Mouse (Mus musculus) heart, embryonic 10.5 days (tissue): Measurements from ENCODE around the gene Cop1. TPM values are rescaled to one million over a fixed set of nuclear protein-coding genes. Genes with fewer than 3 reads are reported as not detected.
"Not testable (repeated sequence)": the region's sequence is repeated elsewhere in the genome, so short reads cannot be mapped to it uniquely, and the experiment has no call there.

ENCODE experiments used
- DNase-seq: peaks from one replicate; pipeline ENCODE4 v3.0.0-alpha.2; 2017; ENCODE audit warnings: low spot score
- H3K27ac ChIP-seq: fragments of 300-500 bp; sonication (generic); 2 replicates; pipeline ENCODE4 v1.5.1; 2016; ENCODE audit warnings: mild to moderate bottlenecking
- H3K27me3 ChIP-seq: fragments of 300-500 bp; sonication (generic); 2 replicates; pipeline ENCODE4 v1.6.1; 2016; ENCODE audit warnings: mild to moderate bottlenecking; ENCODE audit not compliant: poor library complexity, insufficient read depth, severe bottlenecking
- H3K36me3 ChIP-seq: fragments of 300-500 bp; sonication (generic); 2 replicates; pipeline ENCODE4 v1.6.1; 2016; ENCODE audit warnings: mild to moderate bottlenecking, moderate library complexity
- H3K4me1 ChIP-seq: fragments of 300-500 bp; sonication (generic); 2 replicates; pipeline ENCODE4 v1.6.1; 2016; ENCODE audit warnings: mild to moderate bottlenecking
- H3K4me3 ChIP-seq: fragments of 300-500 bp; sonication (generic); 2 replicates; pipeline ENCODE4 v1.5.1; 2016; ENCODE audit warnings: mild to moderate bottlenecking, moderate library complexity
- H3K9me3 ChIP-seq: fragments of 300-500 bp; sonication (generic); 2 replicates; pipeline ENCODE4 v1.6.1; 2016; ENCODE audit warnings: mild to moderate bottlenecking, moderate library complexity
- WGBS: fragments of 180-500 bp; shearing (Covaris S2); methylation state at CpG from one replicate; pipeline ENCODE4 v1.1.7; 2016; 5-methylcytosine and 5-hydroxymethylcytosine counted together
- polyA plus RNA-seq: library from polyadenylated mRNA; unstranded; fragments of >200 nt; fragmentation: Nextera tagmentation; extraction: Ambion mirVana; gene quantifications from 2 replicates; pipeline ENCODE4 v1.2.1, GENCODE M21; 2016

The Cop1 gene
- polyA plus RNA-seq, result 24.6 and 38.3 TPM in 2 replicates

DNA sequence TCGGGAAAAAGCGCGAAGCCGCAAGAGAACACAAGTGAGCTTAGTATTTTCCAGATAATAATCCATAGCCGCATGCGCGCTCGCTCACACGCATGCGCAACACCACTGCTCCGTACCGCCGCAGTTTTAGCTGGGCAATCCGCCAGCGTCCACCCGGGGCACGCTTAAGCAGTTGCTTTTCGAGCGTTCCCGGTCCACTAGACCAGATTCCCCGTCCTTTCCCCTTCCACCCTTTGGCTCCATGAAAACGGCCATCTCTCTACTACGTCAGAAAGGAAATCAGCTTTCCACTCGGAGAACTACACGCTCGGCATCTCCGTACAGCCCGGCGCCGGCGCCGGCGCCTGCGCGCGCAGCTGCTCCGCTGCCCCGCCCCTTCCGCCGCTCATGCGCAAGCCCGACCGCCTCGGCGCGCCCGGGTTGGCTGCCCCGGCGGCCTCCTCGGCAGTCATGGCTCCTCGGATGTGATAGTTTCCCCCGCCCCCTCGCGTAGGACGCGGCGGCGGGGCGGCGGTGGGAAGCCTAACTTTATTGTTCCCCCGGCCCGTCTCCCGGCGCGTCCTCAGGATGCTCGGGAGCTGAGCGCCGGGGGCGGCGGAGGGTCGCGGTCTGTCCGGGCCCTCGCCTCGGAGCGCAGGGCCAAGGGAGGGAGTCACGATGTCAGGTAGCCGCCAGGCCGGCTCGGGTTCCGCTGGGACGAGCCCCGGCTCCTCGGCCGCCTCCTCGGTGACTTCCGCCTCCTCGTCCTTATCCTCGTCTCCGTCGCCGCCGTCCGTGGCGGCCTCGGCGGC lies at the start of gene Cop1:
Gene Cop1, plus strand, starts transcription at position 540 of the 791 bp plus-strand sequence.
- WGBS, result under 1% methylated on average over 82 of the region's 97 CpGs
- not testable (repeated sequence) for H3K36me3 ChIP-seq, H3K9me3 ChIP-seq, H3K27me3 ChIP-seq
- peak; percentile 95 for DNase-seq
- Histone ChIP-seq H3K27ac (peak within 1 kb of the TSS; percentile 94), H3K4me3 (peak within 1 kb of the TSS; percentile 79), H3K4me1 (peaks cover 16% of the 10 kb centered on the region)

DNA sequence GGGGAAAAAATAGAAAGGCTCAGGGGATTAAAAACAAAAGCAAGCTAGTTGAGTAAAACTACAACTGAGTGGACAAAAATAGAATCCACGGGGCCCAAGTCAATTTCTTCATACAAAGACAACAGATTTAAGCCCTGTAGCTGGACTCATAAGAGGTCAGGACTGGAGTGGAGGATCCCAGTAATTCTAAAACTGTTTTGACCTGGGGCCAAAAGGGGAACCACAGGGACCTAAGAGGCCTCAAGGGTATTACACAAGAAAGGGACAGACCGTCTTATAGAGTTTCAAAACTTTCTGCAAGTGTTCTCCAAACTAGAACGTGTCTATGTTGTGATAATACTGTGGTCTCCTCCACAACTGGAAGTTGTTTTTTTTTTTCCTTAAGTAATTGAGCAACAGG lies 45.4 kb upstream of the Cop1 start:
- no peaks in the 10 kb centered on the region for H3K27me3 ChIP-seq
- no peak overlapping the region for H3K4me3 ChIP-seq
- no peaks in the 10 kb centered on the region for H3K36me3 ChIP-seq
- H3K4me1 ChIP-seq, result no peaks in the 10 kb centered on the region
- no peaks in the 10 kb centered on the region for H3K9me3 ChIP-seq
- no peak for DNase-seq
- WGBS, result 64% methylated on average over 3 of the region's 3 CpGs
- no peak overlapping the region for H3K27ac ChIP-seq

DNA sequence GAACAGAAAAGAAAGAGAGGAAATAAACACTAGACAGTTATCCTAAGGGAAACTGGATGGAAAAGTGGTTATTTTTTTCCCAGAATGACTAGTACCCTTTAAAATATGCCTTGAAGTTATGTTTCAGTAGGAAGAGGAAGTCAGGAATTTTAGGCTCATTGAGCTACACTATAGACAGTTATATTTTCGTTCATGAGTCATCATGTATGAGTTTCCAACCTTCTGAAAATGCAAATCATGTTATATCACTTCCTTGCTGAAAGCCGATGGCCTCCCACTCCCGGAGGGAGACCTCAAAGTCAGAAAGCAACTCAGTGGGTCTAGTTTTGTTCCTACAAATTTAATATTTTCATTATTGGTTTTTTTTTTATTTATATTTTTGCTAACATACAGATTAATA lies 33.5 kb upstream of the Cop1 start:
- H3K4me1 ChIP-seq, result no peaks in the 10 kb centered on the region
- no peaks in the 10 kb centered on the region for H3K27me3 ChIP-seq
- no peaks in the 10 kb centered on the region for H3K9me3 ChIP-seq
- no peak overlapping the region for H3K27ac ChIP-seq
- WGBS, result 73% methylated on average over 3 of the region's 3 CpGs
- DNase-seq, result no peak
- no peak overlapping the region for H3K4me3 ChIP-seq
- H3K36me3 ChIP-seq, result no peaks in the 10 kb centered on the region

DNA sequence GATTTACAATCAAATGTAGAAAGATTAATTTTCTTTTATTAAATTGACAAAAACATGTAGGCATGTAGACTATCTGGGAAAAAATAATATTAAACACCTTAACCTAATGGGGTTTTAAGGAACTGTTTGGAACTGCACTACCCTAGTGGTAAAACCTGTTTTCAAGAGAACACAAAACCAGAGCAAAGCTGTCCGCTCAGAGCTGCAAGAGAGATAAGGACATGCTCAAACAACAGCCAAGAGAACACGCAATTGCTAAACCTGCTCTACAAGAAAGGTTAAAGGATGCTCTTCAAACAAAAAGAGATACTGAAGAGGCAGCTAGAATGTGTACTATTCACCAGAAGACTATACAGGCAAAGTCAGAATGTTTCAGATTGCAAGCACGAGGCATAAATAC lies 32.5 kb upstream of the Cop1 start:
- no peaks in the 10 kb centered on the region for H3K36me3 ChIP-seq
- H3K9me3 ChIP-seq, result no peaks in the 10 kb centered on the region
- H3K4me1 ChIP-seq, result no peaks in the 10 kb centered on the region
- DNase-seq, result no peak
- WGBS, result 70% methylated on average over 3 of the region's 3 CpGs
- H3K4me3 ChIP-seq, result no peak overlapping the region
- no peaks in the 10 kb centered on the region for H3K27me3 ChIP-seq
- no peak overlapping the region for H3K27ac ChIP-seq

DNA sequence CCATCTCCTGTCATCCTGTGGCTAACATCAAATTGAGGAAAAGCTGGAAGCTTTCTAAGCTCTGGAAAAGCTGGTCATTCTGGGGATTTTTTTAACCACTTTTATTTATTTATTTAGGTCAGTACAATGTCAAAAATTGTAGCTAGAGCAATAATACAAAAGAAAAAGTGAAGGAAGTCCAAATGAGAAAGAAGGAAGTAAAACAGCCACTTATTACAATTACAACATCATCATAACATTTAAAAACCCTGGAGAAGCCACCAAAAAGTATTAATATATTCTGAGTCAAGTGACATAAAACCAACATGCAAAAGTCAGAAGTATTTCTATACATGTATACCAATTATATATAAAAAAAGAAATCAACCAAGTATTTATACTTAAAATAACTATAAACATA lies 30.9 kb upstream of the Cop1 start:
- no peaks in the 10 kb centered on the region for H3K27me3 ChIP-seq
- H3K27ac ChIP-seq, result no peak overlapping the region
- no peaks in the 10 kb centered on the region for H3K36me3 ChIP-seq
- no peaks in the 10 kb centered on the region for H3K4me1 ChIP-seq
- no peak overlapping the region for H3K4me3 ChIP-seq
- H3K9me3 ChIP-seq, result no peaks in the 10 kb centered on the region
- no peak for DNase-seq

DNA sequence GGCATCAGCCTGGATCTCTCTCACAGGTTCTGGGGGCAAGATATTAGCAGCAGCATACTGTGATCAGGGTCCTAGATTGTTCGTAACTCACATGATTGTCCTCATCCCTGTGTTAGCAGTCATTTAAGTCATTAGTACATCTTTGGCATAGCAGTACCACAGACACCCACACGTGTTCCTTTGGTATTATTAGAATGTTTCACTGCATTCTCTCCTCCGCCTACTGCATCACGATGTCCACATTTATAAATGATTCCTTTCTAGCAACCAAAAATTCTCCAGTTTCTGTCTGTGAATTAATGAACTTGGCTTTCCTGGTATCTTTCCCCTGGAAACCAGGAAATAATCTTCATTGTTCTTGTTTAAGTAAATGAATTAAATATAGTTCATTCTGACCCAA lies 20.4 kb upstream of the Cop1 start:
- Histone ChIP-seq H3K4me1 (no peaks in the 10 kb centered on the region), H3K9me3 (no peaks in the 10 kb centered on the region), H3K27ac (no peak overlapping the region), H3K4me3 (no peak overlapping the region), H3K27me3 (no peaks in the 10 kb centered on the region), H3K36me3 (no peaks in the 10 kb centered on the region)
- WGBS, result 78% methylated on average over 4 of the region's 4 CpGs
- no peak for DNase-seq

DNA sequence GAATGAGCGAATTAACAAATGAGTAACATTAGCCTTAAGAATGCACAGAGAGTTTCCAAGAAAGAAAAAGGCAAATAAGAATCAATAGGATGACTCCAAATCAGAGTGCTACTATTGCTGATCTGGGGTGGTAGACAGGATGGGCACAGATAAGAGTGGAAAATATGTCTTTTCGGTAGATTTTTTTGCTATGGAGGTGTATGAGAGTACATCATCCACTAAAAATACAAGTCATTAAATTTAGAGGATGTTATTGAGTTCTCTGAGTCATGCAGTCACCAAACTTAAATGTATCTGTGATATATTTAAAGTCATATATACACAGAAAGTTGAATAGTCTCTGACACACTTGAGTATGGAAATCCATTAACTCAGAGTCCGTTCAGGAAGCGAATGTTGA lies 14.7 kb upstream of the Cop1 start:
- Histone ChIP-seq H3K4me3 (no peak overlapping the region), H3K9me3 (no peaks in the 10 kb centered on the region), H3K27me3 (no peaks in the 10 kb centered on the region), H3K4me1 (no peaks in the 10 kb centered on the region), H3K27ac (no peak overlapping the region), H3K36me3 (no peaks in the 10 kb centered on the region)
- WGBS, result 86% methylated on average over 4 of the region's 4 CpGs
- DNase-seq, result no peak

DNA sequence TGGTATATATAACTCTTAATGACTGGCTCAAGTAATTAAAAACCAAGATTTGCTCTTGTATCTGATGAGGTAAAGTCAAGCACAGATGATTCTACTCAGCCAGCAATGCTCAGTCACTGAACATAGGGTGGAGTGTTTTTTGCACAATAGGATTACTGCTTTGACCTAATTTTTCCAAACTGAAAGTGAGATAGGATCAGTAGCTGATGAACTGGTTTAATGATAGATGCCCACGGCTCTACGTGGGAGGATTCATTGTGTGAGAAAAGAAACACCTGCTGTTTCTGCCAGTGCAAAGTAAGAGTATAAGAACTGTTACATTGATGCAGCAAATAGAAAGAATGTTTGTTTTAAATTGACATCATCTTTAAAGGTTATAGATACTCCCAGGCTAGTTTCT lies 10.1 kb upstream of the Cop1 start:
- Histone ChIP-seq H3K27ac (no peak overlapping the region), H3K36me3 (no peaks in the 10 kb centered on the region), H3K27me3 (no peaks in the 10 kb centered on the region), H3K9me3 (no peaks in the 10 kb centered on the region), H3K4me3 (no peak overlapping the region), H3K4me1 (no peaks in the 10 kb centered on the region)
- no peak for DNase-seq
- 64% methylated on average over 2 of the region's 2 CpGs for WGBS

DNA sequence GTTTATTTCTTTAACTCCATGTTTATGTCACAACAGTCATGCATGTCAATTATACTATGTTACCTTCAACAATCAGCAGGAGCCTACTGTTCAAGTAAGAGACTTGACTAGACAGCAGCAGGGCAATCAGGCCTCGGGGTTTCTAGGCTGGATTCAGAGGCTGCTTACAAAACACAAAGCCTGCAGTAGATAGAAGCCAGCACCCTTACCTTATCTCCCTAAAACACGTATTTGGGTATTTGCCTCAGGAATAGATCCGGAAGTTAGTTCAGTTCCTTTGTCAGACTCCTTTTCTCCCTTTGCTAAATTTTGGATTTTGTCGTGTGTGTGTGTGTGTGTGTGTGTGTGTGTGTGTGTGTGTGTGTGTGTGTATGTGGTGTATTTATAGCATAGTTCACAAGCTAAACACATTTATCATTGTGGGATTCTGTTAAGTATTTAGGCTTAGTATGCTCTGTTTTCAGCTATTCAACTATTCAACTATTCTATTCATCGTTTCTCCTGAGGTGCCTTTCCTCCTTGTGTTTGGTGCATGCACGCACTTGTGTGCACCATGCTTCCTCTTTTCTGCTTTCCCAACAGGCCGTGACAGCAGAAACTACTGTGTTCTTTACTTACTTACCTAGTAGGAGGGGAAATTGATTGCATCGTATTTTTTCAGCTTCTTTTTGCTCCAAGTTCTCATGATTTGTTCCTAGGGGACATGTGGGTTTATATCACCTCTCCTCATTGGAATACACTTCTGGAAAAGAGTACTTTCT lies 6.9 kb upstream of the Cop1 start:
- 57% methylated on average over 8 of the region's 8 CpGs for WGBS
- H3K4me1 ChIP-seq, result no peaks in the 10 kb centered on the region
- H3K27me3 ChIP-seq, result no peaks in the 10 kb centered on the region
- H3K4me3 ChIP-seq, result no peak overlapping the region
- DNase-seq, result no peak
- H3K27ac ChIP-seq, result no peak overlapping the region
- H3K9me3 ChIP-seq, result no peaks in the 10 kb centered on the region
- no peaks in the 10 kb centered on the region for H3K36me3 ChIP-seq

DNA sequence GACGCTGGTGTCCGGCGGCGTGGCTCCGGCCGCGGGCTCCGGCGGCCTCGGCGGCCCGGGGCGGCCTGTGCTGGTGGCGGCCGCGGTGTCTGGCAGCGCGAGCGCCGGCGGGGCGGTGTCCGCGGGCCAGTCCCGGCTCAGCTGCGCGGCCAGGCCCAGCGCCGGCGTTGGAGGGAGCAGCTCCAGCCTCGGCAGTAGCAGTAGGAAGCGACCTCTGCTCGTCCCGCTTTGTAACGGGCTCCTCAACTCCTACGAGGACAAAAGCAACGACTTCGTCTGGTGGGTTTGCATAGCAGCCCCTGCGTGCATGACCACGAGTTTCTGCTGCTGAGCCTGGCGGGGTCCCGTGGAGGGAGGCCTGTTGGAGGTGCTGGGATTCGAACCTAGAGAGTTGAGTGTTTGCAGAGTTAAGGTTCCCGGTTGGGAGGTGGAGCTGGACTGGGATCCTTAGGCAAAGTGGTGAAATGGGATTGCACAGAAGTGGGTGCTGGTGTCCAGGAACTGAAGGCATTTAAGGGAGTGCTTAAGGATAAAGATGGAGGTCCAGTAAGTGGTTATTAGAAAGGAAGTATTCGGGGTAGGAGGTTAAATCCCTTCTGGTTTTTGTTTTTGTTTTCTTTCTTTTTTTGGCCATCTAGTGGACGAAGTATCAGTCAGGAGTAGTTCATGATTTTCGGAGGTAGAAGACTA lies 597 bp downstream of the Cop1 start:
- peak overlapping the region; percentile 79 for H3K4me3 ChIP-seq
- peaks cover 16% of the 10 kb centered on the region for H3K4me1 ChIP-seq
- not testable (repeated sequence) for H3K27me3 ChIP-seq, DNase-seq, H3K9me3 ChIP-seq, H3K36me3 ChIP-seq
- H3K27ac ChIP-seq, result peak overlapping the region; percentile 94
- WGBS, result under 1% methylated on average over 34 of the region's 47 CpGs

DNA sequence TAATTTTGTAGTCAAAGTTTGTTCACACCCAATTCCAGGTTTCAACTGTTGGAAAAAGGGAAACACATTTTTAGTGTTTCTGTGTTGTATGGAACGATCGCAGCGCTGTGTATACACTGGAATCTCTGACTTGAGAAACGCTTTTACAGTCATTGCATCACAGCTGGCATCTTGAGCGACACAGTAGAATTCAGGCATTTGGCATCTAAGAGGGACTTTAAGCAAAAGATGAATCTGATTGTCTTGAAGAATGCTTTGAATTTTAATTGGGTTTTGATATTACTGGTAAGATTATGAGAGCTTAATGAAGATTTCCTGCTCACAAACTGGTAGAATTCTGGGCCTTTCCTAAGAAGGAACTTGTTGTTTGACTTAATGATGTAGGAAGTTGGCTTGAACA lies 1.3 kb downstream of the Cop1 start:
- no peaks in the 10 kb centered on the region for H3K27me3 ChIP-seq
- no peaks in the 10 kb centered on the region for H3K36me3 ChIP-seq
- no peak overlapping the region for H3K27ac ChIP-seq
- H3K9me3 ChIP-seq, result no peaks in the 10 kb centered on the region
- H3K4me1 ChIP-seq, result peaks cover 16% of the 10 kb centered on the region
- WGBS, result 34% methylated on average over 5 of the region's 5 CpGs
- no peak for DNase-seq
- H3K4me3 ChIP-seq, result peak overlapping the region; percentile 79

DNA sequence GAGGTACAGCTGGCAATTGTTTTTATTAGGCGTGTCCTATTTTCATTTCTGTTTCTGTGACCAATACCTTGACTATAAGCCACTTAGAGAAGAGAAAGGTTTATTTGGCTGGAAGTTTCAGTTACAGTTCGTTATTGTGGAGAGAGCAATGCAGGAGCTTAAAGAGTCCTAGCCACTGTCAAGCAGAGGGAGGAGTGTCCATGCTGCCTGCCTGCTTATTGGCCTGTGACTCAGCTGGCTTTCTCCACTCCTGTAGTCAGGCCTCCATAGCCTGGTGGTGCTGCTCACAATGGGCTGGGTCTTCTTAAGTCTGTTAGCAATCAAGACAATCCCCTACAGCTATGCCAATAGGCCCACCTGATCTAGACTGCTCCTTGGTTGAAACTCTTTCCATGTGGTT lies 2.4 kb downstream of the Cop1 start:
- H3K9me3 ChIP-seq, result no peaks in the 10 kb centered on the region
- no peaks in the 10 kb centered on the region for H3K36me3 ChIP-seq
- H3K4me1 ChIP-seq, result peaks cover 16% of the 10 kb centered on the region
- peak; percentile 76 for DNase-seq
- no peaks in the 10 kb centered on the region for H3K27me3 ChIP-seq
- WGBS, result 76% methylated on average over 2 of the region's 2 CpGs
- peak overlapping the region; percentile 79; the same call in 1 of the 2 replicates for H3K4me3 ChIP-seq
- H3K27ac ChIP-seq, result no peak overlapping the region

DNA sequence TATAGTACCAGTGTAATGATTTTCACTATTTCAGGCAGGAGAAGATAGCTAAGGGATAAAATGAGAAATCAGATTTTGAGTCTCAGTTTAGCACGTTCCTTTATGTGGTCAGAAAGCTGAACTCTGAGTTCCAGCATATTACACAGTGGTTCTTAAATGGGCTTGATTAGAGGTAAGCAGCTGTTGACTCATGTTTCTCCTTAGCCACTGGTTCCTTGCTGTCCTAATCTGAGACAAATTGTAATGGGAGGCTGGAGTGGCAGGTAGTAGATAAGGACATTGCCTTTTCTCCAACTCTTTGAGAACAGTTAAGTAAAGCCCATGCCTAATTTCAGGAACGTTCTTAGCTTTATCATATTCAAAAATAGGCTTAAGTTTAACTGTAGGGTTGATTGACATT lies 3.6 kb downstream of the Cop1 start:
- Histone ChIP-seq H3K4me1 (peaks cover 16% of the 10 kb centered on the region), H3K9me3 (no peaks in the 10 kb centered on the region), H3K4me3 (no peak overlapping the region), H3K27ac (no peak overlapping the region), H3K27me3 (no peaks in the 10 kb centered on the region), H3K36me3 (peaks cover 8% of the 10 kb centered on the region)
- 34% methylated on average over 2 of the region's 2 CpGs for WGBS
- DNase-seq, result no peak
